Mouse (Mus musculus): ENCODE measurements at regions not wholly inside any gene's neighbourhood (a gene's known extent, or its start where the extent isn't known, plus 50 kb on each side); places are given as distances from the start of the nearest gene placed in this dataset.

GRCm38 (mm10) chr6:51010536-51010935 is 356.3 kb upstream of the Npvf start:
- no peak overlapping the region for H3K9ac ChIP-seq (ENCODE audit: low read depth, low read length)
- H3K4me3 ChIP-seq (ENCODE audit: low read depth, low read length), result no peak overlapping the region
- no peaks in the 10 kb centered on the region for H3K36me3 ChIP-seq (ENCODE audit: control insufficient read depth, insufficient read depth, low read length)
- H3K27me3 ChIP-seq (replicated peaks; ENCODE audit: control insufficient read depth, insufficient read depth, low read length), result no peaks in the 10 kb centered on the region
- peak overlapping the region; percentile 73 for H3K27ac ChIP-seq (replicated peaks; ENCODE audit: low read depth, low read length)
- WGBS, result 44% methylated on average over 1 of the region's 1 CpGs
- ATAC-seq (ENCODE audit: low read depth), result no peak
- H3K4me2 ChIP-seq (ENCODE audit: low read depth, low read length), result no peak overlapping the region
- peaks cover 31% of the 10 kb centered on the region; the same call in 1 of the 2 replicates for H3K4me1 ChIP-seq (ENCODE audit: control insufficient read depth, insufficient read depth, low read length)
- DNase-seq (ENCODE audit: low spot score), result peak; percentile 66
- no peaks in the 10 kb centered on the region for H3K9me3 ChIP-seq (ENCODE audit: control insufficient read depth, low read length)

- Histone ChIP-seq H3K9me3 (ENCODE audit: control insufficient read depth, low read length) (no peaks in the 10 kb centered on the region), H3K27ac (replicated peaks; ENCODE audit: low read depth, low read length) (peak overlapping the region; percentile 64), H3K4me3 (ENCODE audit: low read depth, low read length) (no peak overlapping the region), H3K9ac (ENCODE audit: low read depth, low read length) (no peak overlapping the region), H3K36me3 (ENCODE audit: control insufficient read depth, insufficient read depth, low read length) (no peaks in the 10 kb centered on the region), H3K4me2 (ENCODE audit: low read depth, low read length) (no peak overlapping the region), H3K4me1 (ENCODE audit: control insufficient read depth, insufficient read depth, low read length) (peaks cover 31% of the 10 kb centered on the region; the same call in 1 of the 2 replicates), H3K27me3 (replicated peaks; ENCODE audit: control insufficient read depth, insufficient read depth, low read length) (no peaks in the 10 kb centered on the region)
- peak; percentile 58 for ATAC-seq (ENCODE audit: low read depth)
- peak; percentile 86 for DNase-seq (ENCODE audit: low spot score)
- WGBS, result 63% methylated on average over 15 of the region's 15 CpGs
Measured at GRCm38 (mm10) chr6:51012086-51012830, 358.0 kb upstream of the Npvf start.

GRCm38 (mm10) chr6:51015735-51016134 is 361.5 kb upstream of the Npvf start:
- Histone ChIP-seq H3K4me3 (ENCODE audit: low read depth, low read length) (no peak overlapping the region), H3K36me3 (ENCODE audit: control insufficient read depth, insufficient read depth, low read length) (no peaks in the 10 kb centered on the region), H3K27ac (replicated peaks; ENCODE audit: low read depth, low read length) (peak overlapping the region; percentile 59; the same call in 1 of the 2 replicates), H3K27me3 (replicated peaks; ENCODE audit: control insufficient read depth, insufficient read depth, low read length) (no peaks in the 10 kb centered on the region), H3K4me1 (ENCODE audit: control insufficient read depth, insufficient read depth, low read length) (peaks cover 26% of the 10 kb centered on the region; the same call in 1 of the 2 replicates), H3K9ac (ENCODE audit: low read depth, low read length) (no peak overlapping the region), H3K4me2 (ENCODE audit: low read depth, low read length) (no peak overlapping the region), H3K9me3 (ENCODE audit: control insufficient read depth, low read length) (no peaks in the 10 kb centered on the region)
- ATAC-seq (ENCODE audit: low read depth), result no peak
- WGBS, result 43% methylated on average over 2 of the region's 2 CpGs
- DNase-seq (ENCODE audit: low spot score), result peak; percentile 79

- WGBS, result 56% methylated on average over 5 of the region's 5 CpGs
- H3K27me3 ChIP-seq (replicated peaks; ENCODE audit: control insufficient read depth, insufficient read depth, low read length), result no peaks in the 10 kb centered on the region
- no peaks in the 10 kb centered on the region for H3K36me3 ChIP-seq (ENCODE audit: control insufficient read depth, insufficient read depth, low read length)
- no peak overlapping the region for H3K9ac ChIP-seq (ENCODE audit: low read depth, low read length)
- peak overlapping the region; percentile 35 for H3K27ac ChIP-seq (replicated peaks; ENCODE audit: low read depth, low read length)
- DNase-seq (ENCODE audit: low spot score) (peak; percentile 67), ATAC-seq (ENCODE audit: low read depth) (peak; percentile 68; the same call in 1 of the 2 replicates)
- H3K4me3 ChIP-seq (ENCODE audit: low read depth, low read length), result no peak overlapping the region
- H3K9me3 ChIP-seq (ENCODE audit: control insufficient read depth, low read length), result no peaks in the 10 kb centered on the region
- no peak overlapping the region for H3K4me2 ChIP-seq (ENCODE audit: low read depth, low read length)
- H3K4me1 ChIP-seq (ENCODE audit: control insufficient read depth, insufficient read depth, low read length), result peaks cover 22% of the 10 kb centered on the region; the same call in 1 of the 2 replicates
Measured at GRCm38 (mm10) chr6:51016441-51017070, 362.3 kb upstream of the Npvf start.

- ATAC-seq (ENCODE audit: low read depth), result no peak; the same call in 1 of the 2 replicates
- H3K27me3 ChIP-seq (replicated peaks; ENCODE audit: control insufficient read depth, insufficient read depth, low read length), result no peaks in the 10 kb centered on the region
- no peaks in the 10 kb centered on the region for H3K9me3 ChIP-seq (ENCODE audit: control insufficient read depth, low read length)
- H3K36me3 ChIP-seq (ENCODE audit: control insufficient read depth, insufficient read depth, low read length), result no peaks in the 10 kb centered on the region
- no peak for DNase-seq (ENCODE audit: low spot score)
- no peak overlapping the region for H3K4me2 ChIP-seq (ENCODE audit: low read depth, low read length)
- WGBS, result 72% methylated on average over 9 of the region's 9 CpGs
- no peak overlapping the region for H3K9ac ChIP-seq (ENCODE audit: low read depth, low read length)
- H3K4me3 ChIP-seq (ENCODE audit: low read depth, low read length), result no peak overlapping the region
- H3K27ac ChIP-seq (replicated peaks; ENCODE audit: low read depth, low read length), result no peak overlapping the region
- peaks cover 20% of the 10 kb centered on the region for H3K4me1 ChIP-seq (ENCODE audit: control insufficient read depth, insufficient read depth, low read length)
Measured at GRCm38 (mm10) chr6:51017260-51017999, 363.2 kb upstream of the Npvf start.

GRCm38 (mm10) chr6:51021206-51021605 is 367.0 kb upstream of the Npvf start:
- H3K4me3 ChIP-seq (ENCODE audit: low read depth, low read length), result no peak overlapping the region

GRCm38 (mm10) chr6:51023361-51023760 is 369.1 kb upstream of the Npvf start:
- H3K9me3 ChIP-seq (ENCODE audit: control insufficient read depth, low read length), result no peaks in the 10 kb centered on the region
- H3K9ac ChIP-seq (ENCODE audit: low read depth, low read length), result no peak overlapping the region
- no peak overlapping the region for H3K4me3 ChIP-seq (ENCODE audit: low read depth, low read length)
- no peak for DNase-seq (ENCODE audit: low spot score)
- WGBS, result 93% methylated on average over 6 of the region's 6 CpGs
- no peaks in the 10 kb centered on the region for H3K27me3 ChIP-seq (replicated peaks; ENCODE audit: control insufficient read depth, insufficient read depth, low read length)
- ATAC-seq (ENCODE audit: low read depth), result no peak
- H3K36me3 ChIP-seq (ENCODE audit: control insufficient read depth, insufficient read depth, low read length), result no peaks in the 10 kb centered on the region
- H3K4me1 ChIP-seq (ENCODE audit: control insufficient read depth, insufficient read depth, low read length), result peaks cover 21% of the 10 kb centered on the region
- no peak overlapping the region for H3K4me2 ChIP-seq (ENCODE audit: low read depth, low read length)
- H3K27ac ChIP-seq (replicated peaks; ENCODE audit: low read depth, low read length), result no peak overlapping the region

More at GRCm38 (mm10) chr6:51021206-51021605, 367.0 kb upstream of the Npvf start:
- Histone ChIP-seq H3K9ac (ENCODE audit: low read depth, low read length) (no peak overlapping the region), H3K9me3 (ENCODE audit: control insufficient read depth, low read length) (no peaks in the 10 kb centered on the region), H3K4me2 (ENCODE audit: low read depth, low read length) (no peak overlapping the region), H3K27me3 (replicated peaks; ENCODE audit: control insufficient read depth, insufficient read depth, low read length) (no peaks in the 10 kb centered on the region), H3K4me1 (ENCODE audit: control insufficient read depth, insufficient read depth, low read length) (peaks cover 22% of the 10 kb centered on the region), H3K27ac (replicated peaks; ENCODE audit: low read depth, low read length) (peak overlapping the region; percentile 34; the same call in 1 of the 2 replicates), H3K36me3 (ENCODE audit: control insufficient read depth, insufficient read depth, low read length) (no peaks in the 10 kb centered on the region)
- 87% methylated on average over 6 of the region's 6 CpGs for WGBS
- DNase-seq (ENCODE audit: low spot score), result no peak
- no peak for ATAC-seq (ENCODE audit: low read depth)

- H3K4me2 ChIP-seq (ENCODE audit: low read depth, low read length), result no peak overlapping the region
- DNase-seq (ENCODE audit: low spot score) (peak; percentile 61), ATAC-seq (ENCODE audit: low read depth) (no peak)
- peaks cover 21% of the 10 kb centered on the region for H3K4me1 ChIP-seq (ENCODE audit: control insufficient read depth, insufficient read depth, low read length)
- no peaks in the 10 kb centered on the region for H3K9me3 ChIP-seq (ENCODE audit: control insufficient read depth, low read length)
- no peak overlapping the region for H3K9ac ChIP-seq (ENCODE audit: low read depth, low read length)
- H3K27me3 ChIP-seq (replicated peaks; ENCODE audit: control insufficient read depth, insufficient read depth, low read length), result no peaks in the 10 kb centered on the region
- 70% methylated on average over 3 of the region's 3 CpGs for WGBS
- no peaks in the 10 kb centered on the region for H3K36me3 ChIP-seq (ENCODE audit: control insufficient read depth, insufficient read depth, low read length)
- H3K27ac ChIP-seq (replicated peaks; ENCODE audit: low read depth, low read length), result no peak overlapping the region
- no peak overlapping the region for H3K4me3 ChIP-seq (ENCODE audit: low read depth, low read length)
Measured at GRCm38 (mm10) chr6:51024756-51025155, 370.5 kb upstream of the Npvf start.
